Comparison of ENCODE assay signal across 25 mouse cellular contexts in genomic region chr13:59969484-59969883, GRCm38 (mm10).
DNase-seq lines count a peak whose midpoint lies in the region; ATAC-seq and TF ChIP-seq lines count a peak whose summit lies in the region.
"Had no signal": no experiment of that assay in that cellular context is flagged by ENCODE, and none has a peak within 500 bp of the region (broad histone marks: within the 10 kb centered on the region; RNA-seq: fewer than 3 reads in every experiment).

No protein-coding gene starts in this region.

- no peaks in the 10 kb centered on the region for H3K36me3 ChIP-seq in forebrain, embryonic 11.5 days (ENCODE audit: control insufficient read depth, insufficient read depth, low read length)
- H3K36me3 ChIP-seq in forebrain, postnatal 0 days (ENCODE audit: insufficient read depth), result no peaks in the 10 kb centered on the region
- H3K36me3 ChIP-seq in hindbrain, embryonic 10.5 days, result no peaks in the 10 kb centered on the region
- no peaks in the 10 kb centered on the region for H3K36me3 ChIP-seq in hindbrain, embryonic 11.5 days (ENCODE audit: control insufficient read depth, insufficient read depth, low read length)
- H3K36me3 ChIP-seq in midbrain, embryonic 14.5 days (ENCODE audit: control insufficient read depth, insufficient read depth, low read length), result no peaks in the 10 kb centered on the region
- H3K36me3 ChIP-seq in midbrain, postnatal 0 days (ENCODE audit: insufficient read depth, low read length), result no peaks in the 10 kb centered on the region
- H3K36me3 ChIP-seq in forebrain, embryonic 15.5 days, result no peaks in the 10 kb centered on the region
- H3K36me3 ChIP-seq: embryonic facial prominence, embryonic 15.5 days; intestine, embryonic 15.5 days; limb, embryonic 15.5 days; neural tube, embryonic 13.5 days had no signal

- H3K27me3 ChIP-seq in forebrain, embryonic 11.5 days (ENCODE audit: control insufficient read depth, insufficient read depth, low read length), result 0 out of 2 replicates have a peak, but pooled peaks cover 2% of the 10 kb centered on the region
- no peaks in the 10 kb centered on the region for H3K27me3 ChIP-seq in forebrain, postnatal 0 days (ENCODE audit: insufficient read depth, low read length)
- H3K27me3 ChIP-seq in hindbrain, embryonic 10.5 days (ENCODE audit: insufficient read depth, poor library complexity, severe bottlenecking), result peaks cover 36% of the 10 kb centered on the region
- H3K27me3 ChIP-seq in hindbrain, embryonic 11.5 days (ENCODE audit: control insufficient read depth, insufficient read depth, low read length), result no peaks in the 10 kb centered on the region
- no peaks in the 10 kb centered on the region for H3K27me3 ChIP-seq in midbrain, embryonic 14.5 days (ENCODE audit: control insufficient read depth, insufficient read depth, low read length)
- peaks cover 6% of the 10 kb centered on the region; the same call in 1 of the 2 replicates for H3K27me3 ChIP-seq in midbrain, postnatal 0 days (ENCODE audit: insufficient read depth, low read length)
- no peaks in the 10 kb centered on the region for H3K27me3 ChIP-seq in forebrain, embryonic 15.5 days
- H3K27me3 ChIP-seq: embryonic facial prominence, embryonic 15.5 days; limb, embryonic 15.5 days had no signal

- H3K27ac ChIP-seq in forebrain, embryonic 11.5 days (ENCODE audit: low read depth, low read length), result peak overlapping the region; percentile 87; the same call in 1 of the 2 replicates
- no peak overlapping the region for H3K27ac ChIP-seq in forebrain, postnatal 0 days (ENCODE audit: low read depth, low read length)
- H3K27ac ChIP-seq in hindbrain, embryonic 10.5 days, result 0 out of 2 replicates have a peak overlapping the region, but pooled peaks have one; percentile 5
- H3K27ac ChIP-seq in hindbrain, embryonic 11.5 days (ENCODE audit: low read depth, low read length), result no peak overlapping the region
- H3K27ac ChIP-seq in midbrain, embryonic 14.5 days (replicated peaks; ENCODE audit: low read depth, low read length), result no peak overlapping the region
- no peak overlapping the region for H3K27ac ChIP-seq in midbrain, postnatal 0 days (ENCODE audit: low read depth, low read length)
- H3K27ac ChIP-seq in forebrain, embryonic 15.5 days (replicated peaks), result peak overlapping the region; percentile 79
- H3K27ac ChIP-seq: embryonic facial prominence, embryonic 15.5 days; intestine, embryonic 15.5 days; layer of hippocampus, adult 2 months; limb, embryonic 15.5 days; liver, embryonic 14.5 days; neural tube, embryonic 13.5 days had no signal

- no peak for DNase-seq in forebrain, embryonic 11.5 days (ENCODE audit: low spot score)
- DNase-seq in forebrain, postnatal 0 days, result no peak
- DNase-seq in hindbrain, embryonic 10.5 days (ENCODE audit: low spot score), result no peak
- no peak for DNase-seq in hindbrain, embryonic 11.5 days (ENCODE audit: low spot score)
- peak; percentile 60 for DNase-seq in midbrain, embryonic 14.5 days
- no peak for DNase-seq in midbrain, postnatal 0 days (ENCODE audit: low spot score)
- no peak for DNase-seq in embryo, embryonic 10 days (ENCODE audit: low spot score)
- DNase-seq: adrenal gland, postnatal 36 days; gastrocnemius, postnatal 14 days; kidney, adult 9 months; kidney, postnatal 25 days; layer of hippocampus, postnatal 36 days; lung, embryonic 14.5 days; lung, postnatal 36 days had no signal

- no peak for TF ChIP-seq CTCF in forebrain, postnatal 0 days (IDR thresholded peaks at IDR 0.05; ENCODE audit: low read depth)
- TF ChIP-seq CTCF in midbrain, postnatal 0 days (IDR thresholded peaks at IDR 0.05), result no peak

- no peak overlapping the region for H3K4me2 ChIP-seq in forebrain, embryonic 11.5 days (ENCODE audit: low read depth, low read length, severe bottlenecking)
- no peak overlapping the region for H3K4me2 ChIP-seq in forebrain, postnatal 0 days (ENCODE audit: low read depth)
- H3K4me2 ChIP-seq in hindbrain, embryonic 11.5 days (replicated peaks; ENCODE audit: low read depth, low read length), result no peak overlapping the region
- no peak overlapping the region for H3K4me2 ChIP-seq in midbrain, embryonic 14.5 days (ENCODE audit: low read length)
- no peak overlapping the region for H3K4me2 ChIP-seq in midbrain, postnatal 0 days (ENCODE audit: low read depth, low read length, poor library complexity, severe bottlenecking)
- no peak overlapping the region for H3K4me2 ChIP-seq in forebrain, embryonic 15.5 days (replicated peaks)
- H3K4me2 ChIP-seq: embryonic facial prominence, embryonic 15.5 days; heart, embryonic 11.5 days; intestine, embryonic 15.5 days; limb, embryonic 15.5 days; lung, embryonic 14.5 days; neural tube, embryonic 13.5 days had no signal

- ATAC-seq in forebrain, embryonic 11.5 days (replicated peaks; ENCODE audit: low FRiP score), result no peak
- no peak for ATAC-seq in forebrain, postnatal 0 days
- ATAC-seq in hindbrain, embryonic 11.5 days (ENCODE audit: low FRiP score), result no peak
- no peak for ATAC-seq in midbrain, embryonic 14.5 days (ENCODE audit: low FRiP score, low TSS enrichment)
- ATAC-seq in midbrain, postnatal 0 days (ENCODE audit: low FRiP score), result no peak
- no peak for ATAC-seq in forebrain, embryonic 15.5 days (replicated peaks)
- ATAC-seq: hindbrain, embryonic 16.5 days; intestine, embryonic 15.5 days had no signal

- no peak overlapping the region for H3K9ac ChIP-seq in forebrain, embryonic 11.5 days (ENCODE audit: low read length)
- H3K9ac ChIP-seq in forebrain, postnatal 0 days, result no peak overlapping the region
- no peak overlapping the region for H3K9ac ChIP-seq in hindbrain, embryonic 11.5 days (ENCODE audit: low read depth, low read length)
- no peak overlapping the region for H3K9ac ChIP-seq in midbrain, embryonic 14.5 days (replicated peaks; ENCODE audit: low read length)
- no peak overlapping the region for H3K9ac ChIP-seq in midbrain, postnatal 0 days (replicated peaks; ENCODE audit: low read length, poor library complexity, severe bottlenecking)
- no peak overlapping the region for H3K9ac ChIP-seq in forebrain, embryonic 15.5 days (replicated peaks)
- H3K9ac ChIP-seq: embryonic facial prominence, embryonic 15.5 days; intestine, embryonic 15.5 days; limb, embryonic 15.5 days; liver, embryonic 14.5 days; lung, embryonic 14.5 days; neural tube, embryonic 13.5 days had no signal

- peaks cover 28% of the 10 kb centered on the region for H3K4me1 ChIP-seq in forebrain, embryonic 11.5 days (replicated peaks; ENCODE audit: control insufficient read depth, insufficient read depth, low read length)
- H3K4me1 ChIP-seq in forebrain, postnatal 0 days (ENCODE audit: insufficient read depth), result peaks cover 4% of the 10 kb centered on the region; the same call in 1 of the 2 replicates
- peaks cover 37% of the 10 kb centered on the region for H3K4me1 ChIP-seq in hindbrain, embryonic 10.5 days (replicated peaks)
- H3K4me1 ChIP-seq in hindbrain, embryonic 11.5 days (replicated peaks; ENCODE audit: control insufficient read depth, insufficient read depth, low read length), result peaks cover 7% of the 10 kb centered on the region; the same call in 1 of the 2 replicates
- peaks cover 19% of the 10 kb centered on the region for H3K4me1 ChIP-seq in midbrain, embryonic 14.5 days (ENCODE audit: control insufficient read depth, insufficient read depth, low read length)
- H3K4me1 ChIP-seq in midbrain, postnatal 0 days (ENCODE audit: insufficient read depth, low read length), result no peaks in the 10 kb centered on the region
- H3K4me1 ChIP-seq in forebrain, embryonic 15.5 days, result peaks cover 32% of the 10 kb centered on the region
- H3K4me1 ChIP-seq: megakaryocyte, embryonic 14.5 days had no signal

- WGBS in forebrain, embryonic 11.5 days, result 36% methylated on average over 3 of the region's 3 CpGs
- 45% methylated on average over 3 of the region's 3 CpGs for WGBS in forebrain, postnatal 0 days
- WGBS in hindbrain, embryonic 10.5 days, result 77% methylated on average over 3 of the region's 3 CpGs
- 74% methylated on average over 3 of the region's 3 CpGs for WGBS in hindbrain, embryonic 11.5 days
- WGBS in midbrain, embryonic 14.5 days, result 22% methylated on average over 3 of the region's 3 CpGs
- 32% methylated on average over 3 of the region's 3 CpGs for WGBS in midbrain, postnatal 0 days
- WGBS in forebrain, embryonic 15.5 days, result 31% methylated on average over 3 of the region's 3 CpGs

- H3K9me3 ChIP-seq in forebrain, embryonic 11.5 days (ENCODE audit: control insufficient read depth, low read length), result no peaks in the 10 kb centered on the region
- H3K9me3 ChIP-seq in forebrain, postnatal 0 days (ENCODE audit: low read length), result no peaks in the 10 kb centered on the region
- H3K9me3 ChIP-seq in hindbrain, embryonic 10.5 days, result no peaks in the 10 kb centered on the region
- H3K9me3 ChIP-seq in hindbrain, embryonic 11.5 days (ENCODE audit: control insufficient read depth, low read length), result no peaks in the 10 kb centered on the region
- H3K9me3 ChIP-seq in midbrain, embryonic 14.5 days (ENCODE audit: control insufficient read depth, low read length), result no peaks in the 10 kb centered on the region
- H3K9me3 ChIP-seq in midbrain, postnatal 0 days (ENCODE audit: low read length), result no peaks in the 10 kb centered on the region
- no peaks in the 10 kb centered on the region for H3K9me3 ChIP-seq in forebrain, embryonic 15.5 days
- H3K9me3 ChIP-seq: embryonic facial prominence, embryonic 15.5 days; intestine, embryonic 15.5 days; limb, embryonic 15.5 days; megakaryocyte, embryonic 14.5 days; neural tube, embryonic 13.5 days had no signal

- no peak overlapping the region for H3K4me3 ChIP-seq in forebrain, embryonic 11.5 days (ENCODE audit: low read depth, low read length)
- H3K4me3 ChIP-seq in forebrain, postnatal 0 days (ENCODE audit: low read depth, low read length), result no peak overlapping the region
- H3K4me3 ChIP-seq in hindbrain, embryonic 10.5 days, result no peak overlapping the region
- H3K4me3 ChIP-seq in hindbrain, embryonic 11.5 days (ENCODE audit: low read depth, low read length), result no peak overlapping the region
- H3K4me3 ChIP-seq in midbrain, embryonic 14.5 days (replicated peaks; ENCODE audit: low read depth, low read length), result no peak overlapping the region
- no peak overlapping the region for H3K4me3 ChIP-seq in midbrain, postnatal 0 days (ENCODE audit: low read depth, low read length)
- H3K4me3 ChIP-seq in forebrain, embryonic 15.5 days, result no peak overlapping the region
- H3K4me3 ChIP-seq: embryonic facial prominence, embryonic 15.5 days; intestine, embryonic 15.5 days; layer of hippocampus, adult 2 months; limb, embryonic 15.5 days; megakaryocyte, embryonic 14.5 days; myocyte; neural tube, embryonic 13.5 days had no signal

Comparison
In these comparisons a context has a peak if more than half of its experiments do, and no peak if none do; other contexts are left out.
1. H3K27ac ChIP-seq: peak in forebrain, embryonic 11.5 days (single experiment), hindbrain, embryonic 10.5 days (single experiment) and forebrain, embryonic 15.5 days (single experiment); none in forebrain, postnatal 0 days (single experiment), hindbrain, embryonic 11.5 days (single experiment), midbrain, embryonic 14.5 days (single experiment) and midbrain, postnatal 0 days (single experiment).